Mouse (Mus musculus): ENCODE data around the gene Sf3b5.
"Not testable (repeated sequence)": the region's sequence is repeated elsewhere in the genome, so short reads cannot be mapped to it uniquely, and the experiment has no call there.

The Sf3b5 gene

GRCm38 (mm10) chr10:13007876-13008736, 3.0 kb downstream of the Sf3b5 start:
- peak; percentile 82 for DNase-seq (ENCODE audit: low spot score)

- DNase-seq (ENCODE audit: low spot score) = no peak
These were observed 3.6 kb downstream of the Sf3b5 start for GRCm38 (mm10) chr10:13008737-13009121.

GRCm38 (mm10) chr10:13014026-13014425, 8.9 kb downstream of the Sf3b5 start:
- no peak for DNase-seq (ENCODE audit: low spot score)

- no peak for DNase-seq (ENCODE audit: low spot score)
These were observed 11.4 kb downstream of the Sf3b5 start for GRCm38 (mm10) chr10:13016573-13016972.

- DNase-seq (ENCODE audit: low spot score) = no peak
These were observed 13.4 kb downstream of the Sf3b5 start for GRCm38 (mm10) chr10:13018510-13018909.

- DNase-seq (ENCODE audit: low spot score) = no peak
These were observed 13.9 kb downstream of the Sf3b5 start for GRCm38 (mm10) chr10:13019026-13019425.

- no peak for DNase-seq (ENCODE audit: low spot score)
These were observed 17.0 kb downstream of the Sf3b5 start for GRCm38 (mm10) chr10:13022103-13022502.

- not testable (repeated sequence) for DNase-seq (ENCODE audit: low spot score)
These were observed 18.8 kb downstream of the Sf3b5 start for GRCm38 (mm10) chr10:13023985-13024384.

- DNase-seq (ENCODE audit: low spot score) = no peak
These were observed 22.6 kb downstream of the Sf3b5 start for GRCm38 (mm10) chr10:13027702-13028101.

- no peak for DNase-seq (ENCODE audit: low spot score)
These were observed 23.1 kb downstream of the Sf3b5 start for GRCm38 (mm10) chr10:13028215-13028614.

- DNase-seq (ENCODE audit: low spot score) = no peak
These were observed 24.3 kb downstream of the Sf3b5 start for GRCm38 (mm10) chr10:13029416-13029815.

GRCm38 (mm10) chr10:13035270-13035669, 30.1 kb downstream of the Sf3b5 start:
- no peak for DNase-seq (ENCODE audit: low spot score)

GRCm38 (mm10) chr10:13039637-13040174, 34.6 kb downstream of the Sf3b5 start:
- DNase-seq (ENCODE audit: low spot score) = no peak

- no peak for DNase-seq (ENCODE audit: low spot score)
These were observed 39.5 kb downstream of the Sf3b5 start for GRCm38 (mm10) chr10:13044659-13045058.

GRCm38 (mm10) chr10:13047816-13048215, 42.7 kb downstream of the Sf3b5 start:
- no peak for DNase-seq (ENCODE audit: low spot score)

- DNase-seq (ENCODE audit: low spot score) = no peak
These were observed 51.8 kb downstream of the Sf3b5 start for GRCm38 (mm10) chr10:13056863-13057381.
